Mouse (Mus musculus): ENCODE data around the gene Kcnk13.

Gene Kcnk13

GRCm38 (mm10) chr12:99964301-99965202, at the start of gene Kcnk13:
TSS of gene Kcnk13 (plus strand) at chr12:99964499.
- no peak for DNase-seq (ENCODE audit: low read depth in 1 of 2, low spot score in 2 of 2)

GRCm38 (mm10) chr12:99917800-99918427, 46.4 kb upstream of the Kcnk13 start:
- DNase-seq (ENCODE audit: low read depth in 1 of 2, low spot score in 2 of 2), result no peak

- no peak for DNase-seq (ENCODE audit: low read depth in 1 of 2, low spot score in 2 of 2)
These were observed 44.7 kb upstream of the Kcnk13 start for GRCm38 (mm10) chr12:99919636-99920035.

- no peak for DNase-seq (ENCODE audit: low read depth in 1 of 2, low spot score in 2 of 2)
These were observed 43.3 kb upstream of the Kcnk13 start for GRCm38 (mm10) chr12:99921045-99921444.

- DNase-seq (ENCODE audit: low read depth in 1 of 2, low spot score in 2 of 2), result no peak
These were observed 41.1 kb upstream of the Kcnk13 start for GRCm38 (mm10) chr12:99923131-99923606.

GRCm38 (mm10) chr12:99923703-99924102, 40.6 kb upstream of the Kcnk13 start:
- no peak for DNase-seq (ENCODE audit: low read depth in 1 of 2, low spot score in 2 of 2)

GRCm38 (mm10) chr12:99928311-99928710, 36.0 kb upstream of the Kcnk13 start:
- DNase-seq (ENCODE audit: low read depth in 1 of 2, low spot score in 2 of 2), result no peak

GRCm38 (mm10) chr12:99929160-99929559, 35.1 kb upstream of the Kcnk13 start:
- no peak for DNase-seq (ENCODE audit: low read depth in 1 of 2, low spot score in 2 of 2)

- DNase-seq (ENCODE audit: low read depth in 1 of 2, low spot score in 2 of 2), result no peak
These were observed 32.1 kb upstream of the Kcnk13 start for GRCm38 (mm10) chr12:99932245-99932644.

- no peak for DNase-seq (ENCODE audit: low read depth in 1 of 2, low spot score in 2 of 2)
These were observed 30.7 kb upstream of the Kcnk13 start for GRCm38 (mm10) chr12:99933630-99934029.

- no peak for DNase-seq (ENCODE audit: low read depth in 1 of 2, low spot score in 2 of 2)
These were observed 28.9 kb upstream of the Kcnk13 start for GRCm38 (mm10) chr12:99935403-99935802.

- DNase-seq (ENCODE audit: low read depth in 1 of 2, low spot score in 2 of 2), result no peak
These were observed 25.8 kb upstream of the Kcnk13 start for GRCm38 (mm10) chr12:99938476-99938875.

GRCm38 (mm10) chr12:99939179-99939578, 25.1 kb upstream of the Kcnk13 start:
- DNase-seq (ENCODE audit: low read depth in 1 of 2, low spot score in 2 of 2), result no peak

- DNase-seq (ENCODE audit: low read depth in 1 of 2, low spot score in 2 of 2), result no peak
These were observed 23.6 kb upstream of the Kcnk13 start for GRCm38 (mm10) chr12:99940704-99941103.

GRCm38 (mm10) chr12:99942441-99942840, 21.9 kb upstream of the Kcnk13 start:
- peak; percentile 35 to 50 for DNase-seq (ENCODE audit: low read depth in 1 of 2, low spot score in 2 of 2)

GRCm38 (mm10) chr12:99952928-99953327, 11.4 kb upstream of the Kcnk13 start:
- DNase-seq (ENCODE audit: low read depth in 1 of 2, low spot score in 2 of 2), result peak in 1 of 2 experiments; percentile 53

- DNase-seq (ENCODE audit: low read depth in 1 of 2, low spot score in 2 of 2), result peak; percentile 51 to 73
These were observed 7.9 kb upstream of the Kcnk13 start for GRCm38 (mm10) chr12:99956411-99956810.

GRCm38 (mm10) chr12:99958068-99959060, 5.9 kb upstream of the Kcnk13 start:
- DNase-seq (ENCODE audit: low read depth in 1 of 2, low spot score in 2 of 2), result no peak

GRCm38 (mm10) chr12:99959291-99959690, 5.0 kb upstream of the Kcnk13 start:
- no peak for DNase-seq (ENCODE audit: low read depth in 1 of 2, low spot score in 2 of 2)

- no peak for DNase-seq (ENCODE audit: low read depth in 1 of 2, low spot score in 2 of 2)
These were observed 4.4 kb upstream of the Kcnk13 start for GRCm38 (mm10) chr12:99959930-99960329.

- DNase-seq (ENCODE audit: low read depth in 1 of 2, low spot score in 2 of 2), result no peak
These were observed 3.6 kb upstream of the Kcnk13 start for GRCm38 (mm10) chr12:99960675-99961074.

Measured in monocyte, adult 2 months (primary cell).